Mouse (Mus musculus) liver, embryonic 11.5 days (tissue): ENCODE results near the gene Ehd1. TPM values are rescaled to one million over a fixed set of nuclear protein-coding genes. Genes with fewer than 3 reads are reported as not detected.
"Not testable (repeated sequence)": the region's sequence is repeated elsewhere in the genome, so short reads cannot be mapped to it uniquely, and the experiment has no call there.

ENCODE experiments used
- ATAC-seq: fragments of 200-750 bp; cut with Nextera tagmentation; replicated peaks from 2 replicates; pipeline ENCODE4 v1.8.0; 2017; ENCODE audit warnings: moderate number of reproducible peaks, mild to moderate bottlenecking, moderate TSS enrichment, moderate library complexity; ENCODE audit not compliant: low FRiP score
- DNase-seq: peaks from one replicate; pipeline ENCODE4 v3.0.0-alpha.2; 2017; ENCODE audit warnings: low spot score
- H3K27ac ChIP-seq: fragments of 300-500 bp; sonication (generic); 2 replicates; pipeline ENCODE4 v1.5.1; 2014; ENCODE audit warnings: mild to moderate bottlenecking, low read depth, low read length, control low read depth
- H3K27me3 ChIP-seq: fragments of 300-500 bp; sonication (generic); replicated peaks from 2 replicates; pipeline ENCODE4 v1.6.1; 2014; ENCODE audit warnings: low read length, mixed read lengths; ENCODE audit not compliant: control insufficient read depth, insufficient read depth
- H3K36me3 ChIP-seq: fragments of 300-500 bp; sonication (generic); 2 replicates; pipeline ENCODE4 v1.6.1; 2014; ENCODE audit warnings: mild to moderate bottlenecking, low read length, moderate library complexity, mixed read lengths; ENCODE audit not compliant: control insufficient read depth, insufficient read depth
- H3K4me1 ChIP-seq: fragments of 300-500 bp; sonication (generic); replicated peaks from 2 replicates; pipeline ENCODE4 v1.6.1; 2014; ENCODE audit warnings: low read length, mixed read lengths; ENCODE audit not compliant: control insufficient read depth, insufficient read depth
- H3K4me2 ChIP-seq: fragments of 300-500 bp; sonication (generic); 2 replicates; pipeline ENCODE4 v1.6.1; 2014; ENCODE audit warnings: mild to moderate bottlenecking, control low read depth, moderate library complexity
- H3K4me3 ChIP-seq: fragments of 300-500 bp; sonication (generic); 2 replicates; pipeline ENCODE4 v1.5.1; 2014; ENCODE audit warnings: low read depth, low read length, control low read depth
- H3K9ac ChIP-seq: fragments of 300-500 bp; sonication (generic); 2 replicates; pipeline ENCODE4 v1.6.1; 2014; ENCODE audit warnings: low read depth, low read length, control low read depth
- H3K9me3 ChIP-seq: fragments of 300-500 bp; sonication (generic); 2 replicates; pipeline ENCODE4 v1.6.1; 2016; ENCODE audit warnings: low read length, inconsistent platforms, mixed read lengths; ENCODE audit not compliant: control insufficient read depth
- WGBS: fragments of 180-500 bp; shearing (Covaris S2); extraction: QIAGEN DNeasy Blood & Tissue Kit; methylation state at CpG from one replicate; pipeline ENCODE4 v1.1.7; 2014; 5-methylcytosine and 5-hydroxymethylcytosine counted together
- polyA plus RNA-seq: library from polyadenylated mRNA; unstranded; fragments of >200 nt; fragmentation: Nextera tagmentation; extraction: Ambion mirVana; gene quantifications from 2 replicates; pipeline ENCODE4 v1.2.1, GENCODE M21; 2014

The Ehd1 gene
- polyA plus RNA-seq, 1 experiment from 2014 or later, result 96.5 TPM

DNA sequence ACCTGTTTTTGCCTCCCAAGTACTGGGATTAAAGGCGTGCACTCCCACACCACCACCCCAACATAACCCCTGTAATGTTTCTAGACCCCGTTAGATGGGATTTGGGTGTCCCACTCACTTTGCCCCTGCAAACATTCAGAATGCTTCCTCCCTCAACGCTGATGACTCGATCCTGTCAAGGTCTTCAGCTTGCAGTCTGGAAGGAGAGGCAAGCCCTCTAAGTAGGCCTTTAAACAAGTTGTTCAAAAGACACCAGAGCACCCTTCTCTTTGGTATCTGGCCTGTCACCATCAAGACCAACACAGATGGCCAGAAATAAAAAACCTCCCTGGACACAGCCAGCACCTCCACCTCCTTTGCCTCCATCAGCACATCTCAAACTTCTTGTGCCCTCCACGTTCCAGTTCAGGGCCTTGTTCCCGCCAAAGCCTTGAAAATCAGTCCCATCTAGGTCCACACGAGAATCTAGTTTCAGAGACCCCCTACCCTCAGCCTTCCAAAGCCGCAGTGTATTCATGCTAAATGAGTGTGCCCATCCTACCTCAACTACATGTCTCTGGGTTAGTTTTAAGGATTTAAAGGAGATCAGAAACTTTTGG, 29.1 kb downstream of the Ehd1 start:
- H3K4me2 ChIP-seq, result peak overlapping the region; percentile 85
- H3K27ac ChIP-seq, result peak overlapping the region; percentile 78
- H3K27me3 ChIP-seq, result no peaks in the 10 kb centered on the region
- no peaks in the 10 kb centered on the region for H3K9me3 ChIP-seq
- peak overlapping the region; percentile 78 for H3K4me3 ChIP-seq
- H3K4me1 ChIP-seq, result peaks cover 56% of the 10 kb centered on the region
- DNase-seq (no peak), ATAC-seq (no peak)
- H3K9ac ChIP-seq, result peak overlapping the region; percentile 77
- H3K36me3 ChIP-seq, result no peaks in the 10 kb centered on the region
- 50% methylated on average over 8 of the region's 8 CpGs for WGBS

DNA sequence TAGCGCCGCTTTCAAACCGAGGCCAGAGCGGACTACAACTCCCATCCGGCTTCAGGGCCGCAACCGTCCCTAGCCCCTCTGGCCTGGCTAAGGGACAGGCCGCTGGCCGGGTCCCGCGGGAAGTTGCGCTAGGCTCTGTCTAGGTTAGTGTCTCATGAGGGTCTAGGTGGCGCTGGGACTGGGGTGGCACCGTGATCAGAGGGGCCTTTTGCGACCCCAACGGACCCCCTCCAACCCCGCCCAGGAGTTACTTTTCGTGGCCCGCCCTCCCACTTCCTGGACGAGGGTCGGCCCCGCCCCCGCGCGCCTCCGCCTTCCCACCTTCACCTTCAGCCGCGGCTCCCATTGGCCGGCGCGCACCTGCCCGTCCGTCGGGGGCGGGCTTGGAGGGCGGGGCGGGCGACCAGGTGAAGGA, 29.6 kb downstream of the Ehd1 start, which contains the start of gene Cdc42bpg:
TSS of gene Cdc42bpg (plus strand) at position 320 of the 415 bp plus-strand sequence.
- H3K36me3 ChIP-seq, result no peaks in the 10 kb centered on the region
- DNase-seq, result peak; percentile 92
- H3K4me3 ChIP-seq, result peak within 1 kb of the TSS; percentile 78
- peaks cover 51% of the 10 kb centered on the region for H3K4me1 ChIP-seq
- H3K9me3 ChIP-seq, result no peaks in the 10 kb centered on the region
- no peaks in the 10 kb centered on the region for H3K27me3 ChIP-seq
- peak; percentile 79 for ATAC-seq
- 1% methylated on average over 38 of the region's 38 CpGs for WGBS
- peak within 1 kb of the TSS; percentile 78 for H3K27ac ChIP-seq
- peak within 1 kb of the TSS; percentile 85 for H3K4me2 ChIP-seq
- peak within 1 kb of the TSS; percentile 77 for H3K9ac ChIP-seq

DNA sequence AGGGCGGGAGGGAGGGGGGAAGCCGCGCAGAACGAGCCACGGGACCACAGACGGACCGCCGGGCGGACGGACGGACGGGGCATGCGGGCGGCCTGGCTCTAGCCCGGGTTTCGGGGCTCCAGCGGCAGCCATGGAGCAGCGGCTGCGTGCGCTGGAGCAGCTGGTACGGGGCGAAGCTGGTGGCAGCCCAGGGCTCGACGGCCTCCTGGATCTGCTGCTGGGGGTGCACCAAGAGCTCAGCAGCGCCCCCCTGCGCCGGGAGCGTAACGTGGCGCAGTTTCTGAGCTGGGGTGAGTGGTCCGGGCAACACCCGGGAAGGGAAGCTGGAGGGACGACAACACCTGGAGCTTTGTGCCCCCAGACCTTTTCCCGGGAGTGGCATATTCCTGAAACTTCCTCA, 30.1 kb downstream of the Ehd1 start:
- peak overlapping the region; percentile 77 for H3K9ac ChIP-seq
- peak; percentile 81 for DNase-seq
- no peaks in the 10 kb centered on the region for H3K36me3 ChIP-seq
- ATAC-seq, result peak; percentile 49
- H3K27me3 ChIP-seq, result no peaks in the 10 kb centered on the region
- peak overlapping the region; percentile 78 for H3K4me3 ChIP-seq
- peaks cover 48% of the 10 kb centered on the region for H3K4me1 ChIP-seq
- peak overlapping the region; percentile 78 for H3K27ac ChIP-seq
- H3K9me3 ChIP-seq, result no peaks in the 10 kb centered on the region
- H3K4me2 ChIP-seq, result peak overlapping the region; percentile 85
- under 1% methylated on average over 33 of the region's 34 CpGs for WGBS

DNA sequence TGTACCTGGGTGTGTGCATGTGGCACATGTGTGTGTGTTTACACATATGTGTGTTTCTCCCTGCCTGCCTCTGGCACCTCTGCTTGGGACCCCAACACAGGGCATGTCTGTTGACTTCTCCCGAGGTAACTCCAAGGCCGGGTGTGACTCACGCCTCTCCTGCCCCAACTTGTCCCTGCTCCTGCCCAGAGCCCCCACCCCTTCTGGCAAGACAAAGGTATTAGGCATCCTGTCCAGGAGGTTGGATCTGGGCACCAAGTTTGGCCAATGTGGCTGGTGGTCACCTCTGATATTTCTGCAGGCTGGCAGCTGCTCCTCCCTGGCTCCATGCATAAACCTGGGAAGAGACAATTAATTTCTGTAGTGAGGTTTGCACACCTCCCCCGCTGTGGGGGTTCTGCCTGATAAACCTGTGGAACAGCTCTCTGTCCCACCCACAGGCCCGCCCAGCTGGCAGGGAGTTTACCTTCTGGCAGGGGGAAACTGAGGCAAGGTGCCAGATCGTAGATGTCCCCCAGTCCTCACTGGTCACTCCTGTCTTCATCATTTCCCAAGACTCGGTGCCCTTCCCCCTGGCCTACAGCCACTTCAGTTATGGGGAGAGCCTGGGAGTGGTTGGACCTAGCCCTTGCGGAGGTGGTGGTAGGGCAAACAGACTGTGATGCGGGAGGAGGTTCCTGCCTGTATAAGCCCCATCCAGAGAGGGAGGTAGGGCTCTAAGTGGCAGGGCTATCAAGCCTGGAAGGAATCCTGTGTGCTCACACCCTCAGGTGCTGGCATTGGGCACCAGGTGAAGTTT, 31.4 kb downstream of the Ehd1 start:
- Histone ChIP-seq H3K4me3 (0 out of 2 replicates have a peak overlapping the region, but pooled peaks have one; percentile 78), H3K27me3 (no peaks in the 10 kb centered on the region), H3K36me3 (no peaks in the 10 kb centered on the region), H3K4me2 (peak overlapping the region; percentile 85), H3K9ac (no peak overlapping the region), H3K9me3 (no peaks in the 10 kb centered on the region), H3K4me1 (peaks cover 35% of the 10 kb centered on the region), H3K27ac (no peak overlapping the region; the same call in 1 of the 2 replicates)
- ATAC-seq, result no peak
- WGBS, result 72% methylated on average over 9 of the region's 9 CpGs
- DNase-seq, result no peak

DNA sequence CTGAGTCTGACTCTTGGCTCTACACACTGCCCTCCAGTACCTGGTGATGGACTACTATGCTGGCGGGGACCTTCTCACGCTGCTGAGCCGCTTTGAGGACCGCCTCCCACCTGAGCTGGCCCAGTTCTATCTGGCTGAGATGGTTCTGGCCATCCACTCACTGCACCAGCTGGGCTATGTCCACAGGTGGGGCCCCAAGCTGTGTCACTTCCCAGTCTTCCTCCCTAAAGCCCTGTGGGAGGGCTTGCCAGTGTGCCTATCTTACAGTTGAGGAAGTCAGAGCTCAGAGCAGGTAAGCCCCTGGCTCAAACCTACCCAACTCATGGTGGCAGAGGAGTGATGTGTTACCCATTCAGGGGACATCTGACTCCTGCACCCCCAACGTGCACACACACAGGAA, 33.7 kb downstream of the Ehd1 start:
- H3K4me2 ChIP-seq, result no peak overlapping the region
- H3K9ac ChIP-seq, result no peak overlapping the region
- no peak overlapping the region for H3K27ac ChIP-seq
- 0 out of 2 replicates have a peak, but pooled peaks cover 3% of the 10 kb centered on the region for H3K36me3 ChIP-seq
- H3K27me3 ChIP-seq, result no peaks in the 10 kb centered on the region
- no peak overlapping the region for H3K4me3 ChIP-seq
- ATAC-seq (no peak), DNase-seq (no peak)
- 88% methylated on average over 5 of the region's 5 CpGs for WGBS
- peaks cover 18% of the 10 kb centered on the region for H3K4me1 ChIP-seq
- no peaks in the 10 kb centered on the region for H3K9me3 ChIP-seq

DNA sequence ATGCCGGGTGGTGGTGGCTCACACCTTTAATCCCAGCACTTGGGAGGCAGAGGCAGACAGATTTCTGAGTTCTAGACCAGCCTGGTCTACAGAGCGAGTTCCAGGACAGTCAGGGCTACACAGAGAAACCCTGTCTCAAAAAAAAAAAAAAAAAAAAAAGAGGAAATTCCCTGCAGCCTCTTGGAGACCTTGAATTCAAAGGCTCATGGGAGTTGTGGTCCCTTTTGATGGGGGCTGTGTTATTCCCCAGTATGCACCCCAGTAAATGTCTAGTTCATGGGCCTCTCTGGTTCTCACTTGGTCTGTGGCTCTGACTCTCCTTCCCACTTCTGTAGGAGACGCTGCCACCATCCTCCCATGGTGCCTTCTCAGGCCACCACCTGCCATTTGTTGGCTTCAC, 35.3 kb downstream of the Ehd1 start:
- peaks cover 17% of the 10 kb centered on the region for H3K4me1 ChIP-seq

DNA sequence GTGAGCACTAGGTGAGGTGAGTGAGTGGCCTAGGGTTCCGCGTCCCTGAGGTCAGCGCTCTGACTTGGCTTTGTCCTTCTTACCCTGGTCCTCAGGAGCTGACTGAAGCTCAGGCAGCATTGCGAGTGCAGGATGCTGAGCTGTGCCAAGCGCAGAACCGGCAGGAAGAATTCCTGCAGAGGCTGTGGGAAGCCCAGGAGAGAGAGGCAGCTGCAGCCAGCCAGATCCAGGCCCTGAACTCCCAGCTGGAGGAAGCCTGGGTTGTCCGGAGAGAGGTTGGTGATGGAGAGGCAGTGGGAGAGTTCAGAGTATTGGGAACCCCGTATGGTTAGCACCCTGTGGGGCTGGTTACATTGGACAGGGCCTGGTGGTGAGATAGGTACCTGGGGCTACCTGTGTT, 37.3 kb downstream of the Ehd1 start:
- DNase-seq (no peak), ATAC-seq (no peak)
- no peak overlapping the region for H3K27ac ChIP-seq
- no peak overlapping the region for H3K4me3 ChIP-seq
- H3K9ac ChIP-seq, result no peak overlapping the region
- H3K27me3 ChIP-seq, result no peaks in the 10 kb centered on the region
- H3K9me3 ChIP-seq, result no peaks in the 10 kb centered on the region
- WGBS, result 91% methylated on average over 8 of the region's 8 CpGs
- no peaks in the 10 kb centered on the region for H3K4me1 ChIP-seq
- H3K4me2 ChIP-seq, result no peak overlapping the region
- peaks cover 20% of the 10 kb centered on the region; the same call in 1 of the 2 replicates for H3K36me3 ChIP-seq

More for the DNA sequence above, 35.3 kb downstream of the Ehd1 start:
- H3K9me3 ChIP-seq, H3K27me3 ChIP-seq, ATAC-seq, H3K36me3 ChIP-seq, H3K4me3 ChIP-seq, H3K27ac ChIP-seq, H3K4me2 ChIP-seq, H3K9ac ChIP-seq, DNase-seq: not testable (repeated sequence)
- WGBS, result 83% methylated on average over 3 of the region's 3 CpGs

DNA sequence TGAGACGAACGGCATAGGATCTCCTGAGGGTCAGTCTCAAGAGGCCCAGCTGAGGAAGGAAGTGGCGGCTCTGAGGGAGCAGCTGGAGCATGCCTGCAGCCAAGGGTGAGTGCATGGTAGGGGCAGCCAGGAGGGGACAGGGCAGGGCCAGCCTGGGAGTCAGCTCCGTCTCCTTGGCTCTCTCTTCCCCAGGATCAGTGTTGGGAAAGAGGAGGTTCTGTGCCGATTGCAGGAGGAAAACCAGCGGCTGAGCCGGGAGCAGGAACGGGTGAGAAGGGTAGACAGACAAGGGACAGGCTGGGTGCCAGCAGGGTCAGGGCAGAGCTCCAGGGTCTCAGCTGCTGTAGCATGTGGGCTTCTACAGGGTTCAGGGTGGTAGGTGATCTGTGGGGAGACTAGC, 38.0 kb downstream of the Ehd1 start:
- no peak for ATAC-seq
- WGBS, result 80% methylated on average over 8 of the region's 8 CpGs

More for the DNA sequence above, 38.0 kb downstream of the Ehd1 start:
- H3K36me3 ChIP-seq, result peaks cover 22% of the 10 kb centered on the region; the same call in 1 of the 2 replicates
- H3K9ac ChIP-seq, result no peak overlapping the region
- H3K4me2 ChIP-seq, result no peak overlapping the region
- H3K4me1 ChIP-seq, result no peaks in the 10 kb centered on the region
- no peak overlapping the region for H3K4me3 ChIP-seq
- DNase-seq, result no peak
- H3K27me3 ChIP-seq, result no peaks in the 10 kb centered on the region
- no peaks in the 10 kb centered on the region for H3K9me3 ChIP-seq
- no peak overlapping the region for H3K27ac ChIP-seq
